Mouse (Mus musculus): Measurements from ENCODE around the gene Nav2.
A peak's percentile ranks its signal among the peaks of the same experiment; 100 is the strongest.

Gene Nav2

GRCm38 (mm10) chr7:48928364-48928763 is 19.8 kb downstream of the Nav2 start:
- DNase-seq (ENCODE audit: extremely low read depth, insufficient read length, low spot score) = peak; percentile 28

DNA sequence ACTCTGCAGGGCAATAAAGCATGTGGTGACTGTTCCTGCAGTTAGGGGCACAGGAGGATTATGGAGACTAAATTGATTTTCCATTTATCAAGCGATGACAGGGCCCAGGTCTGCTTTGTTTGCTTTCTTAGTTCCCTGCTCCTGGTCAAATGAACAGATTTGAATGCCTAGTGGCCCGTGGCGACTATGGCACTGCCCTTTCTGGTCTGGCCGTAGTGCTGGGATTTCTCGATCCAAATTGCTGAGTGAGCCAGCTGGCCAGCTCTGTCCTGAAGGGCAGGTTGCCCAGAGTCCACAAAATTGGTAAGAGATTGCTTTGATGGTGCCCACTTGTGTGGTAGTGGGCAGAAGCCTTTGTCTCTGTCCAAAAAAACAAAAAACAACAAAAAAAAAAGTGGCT is 21.9 kb downstream of the Nav2 start:
- DNase-seq (ENCODE audit: extremely low read depth, insufficient read length, low spot score) = no peak

DNA sequence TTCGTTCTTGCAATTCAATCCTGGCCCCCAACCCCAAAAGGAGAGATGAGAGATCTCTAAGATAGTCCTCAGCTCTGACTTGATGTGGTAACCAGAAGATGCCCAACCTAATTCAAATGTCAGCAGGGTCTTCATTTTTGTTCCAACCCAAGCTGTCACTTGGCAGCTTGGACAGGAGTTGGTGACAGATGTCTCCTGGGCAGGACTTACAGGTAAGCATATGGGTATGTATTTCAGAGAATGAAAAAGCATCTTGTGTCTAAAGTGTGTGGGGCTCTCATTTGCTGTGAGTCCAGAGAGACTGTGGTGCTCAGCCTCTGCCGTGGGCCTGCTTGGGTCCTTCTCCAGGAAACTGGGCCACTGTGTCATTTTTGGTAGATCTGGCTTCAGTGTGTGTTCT is 23.6 kb downstream of the Nav2 start:
- no peak for DNase-seq (ENCODE audit: extremely low read depth, insufficient read length, low spot score)

DNA sequence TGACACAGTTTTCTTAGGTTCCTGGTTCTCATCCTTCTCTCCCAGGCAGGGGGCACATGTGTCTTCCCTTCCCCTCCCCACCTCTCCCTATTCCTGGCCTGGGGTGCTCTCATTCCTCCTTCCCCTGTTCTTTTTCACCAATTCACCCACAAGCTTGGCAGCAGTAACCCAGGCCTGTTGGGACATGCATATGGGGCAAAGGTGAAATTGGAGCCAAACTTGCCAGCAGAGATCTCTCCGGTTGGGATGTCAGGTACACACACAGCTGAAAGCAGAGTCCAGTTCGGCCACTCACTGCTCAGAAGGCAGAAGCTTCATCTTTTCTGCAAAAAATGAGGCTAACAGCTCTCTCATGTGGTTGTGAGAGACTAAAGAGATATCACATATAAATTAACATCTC is 26.3 kb downstream of the Nav2 start:
- no peak for DNase-seq (ENCODE audit: extremely low read depth, insufficient read length, low spot score)

- no peak for DNase-seq (ENCODE audit: extremely low read depth, insufficient read length, low spot score)
Measured at GRCm38 (mm10) chr7:48937562-48937961, 29.0 kb downstream of the Nav2 start.

DNA sequence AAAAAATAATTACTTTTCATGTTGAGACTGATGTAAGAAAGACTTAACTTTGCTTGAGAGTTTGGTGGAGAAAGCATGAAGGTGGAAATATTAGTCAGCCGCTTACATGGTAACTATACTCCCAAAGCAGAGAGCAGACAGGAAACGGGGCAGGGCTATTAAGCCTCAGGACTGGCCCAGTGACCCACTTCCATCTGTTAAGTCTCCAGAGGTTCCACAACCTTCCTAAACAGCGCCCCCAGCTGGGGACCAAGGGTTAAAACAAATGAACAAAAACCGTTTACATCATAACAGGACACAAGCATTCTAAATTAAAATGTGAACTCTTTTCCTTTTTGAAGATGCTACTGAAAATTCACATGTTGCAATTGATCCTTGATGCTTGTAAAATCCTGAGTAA is 29.7 kb downstream of the Nav2 start:
- DNase-seq (ENCODE audit: extremely low read depth, insufficient read length, low spot score) = no peak

- DNase-seq (ENCODE audit: extremely low read depth, insufficient read length, low spot score) = no peak
Measured at GRCm38 (mm10) chr7:48948381-48949108, 40.0 kb downstream of the Nav2 start.

DNA sequence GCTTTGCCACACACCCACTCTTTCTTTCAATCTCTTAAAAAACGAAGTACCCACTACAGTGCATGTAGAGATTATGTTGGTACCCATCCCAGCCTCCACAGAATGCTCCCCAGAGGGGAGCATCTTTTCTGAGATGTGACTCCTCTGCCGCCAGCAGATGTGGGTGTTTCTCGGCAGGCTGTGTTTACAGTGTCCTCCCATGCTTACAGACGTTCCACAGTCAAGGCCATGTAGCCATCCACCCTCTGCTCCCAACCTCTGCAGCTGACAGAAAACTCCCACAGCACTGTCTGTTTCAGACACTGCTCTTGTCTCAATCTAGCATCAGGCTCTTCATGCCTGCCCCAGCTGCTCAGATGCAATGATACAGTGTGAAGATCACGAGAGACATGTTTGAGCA is 46.0 kb downstream of the Nav2 start:
- no peak for DNase-seq (ENCODE audit: extremely low read depth, insufficient read length, low spot score)

GRCm38 (mm10) chr7:48958528-48959315 is 50.2 kb downstream of the Nav2 start:
- DNase-seq (ENCODE audit: extremely low read depth, insufficient read length, low spot score) = no peak

- DNase-seq (ENCODE audit: extremely low read depth, insufficient read length, low spot score) = no peak
Measured at GRCm38 (mm10) chr7:48959316-48959661, 50.8 kb downstream of the Nav2 start.

GRCm38 (mm10) chr7:48960152-48960551 is 51.6 kb downstream of the Nav2 start:
- DNase-seq (ENCODE audit: extremely low read depth, insufficient read length, low spot score) = no peak

DNA sequence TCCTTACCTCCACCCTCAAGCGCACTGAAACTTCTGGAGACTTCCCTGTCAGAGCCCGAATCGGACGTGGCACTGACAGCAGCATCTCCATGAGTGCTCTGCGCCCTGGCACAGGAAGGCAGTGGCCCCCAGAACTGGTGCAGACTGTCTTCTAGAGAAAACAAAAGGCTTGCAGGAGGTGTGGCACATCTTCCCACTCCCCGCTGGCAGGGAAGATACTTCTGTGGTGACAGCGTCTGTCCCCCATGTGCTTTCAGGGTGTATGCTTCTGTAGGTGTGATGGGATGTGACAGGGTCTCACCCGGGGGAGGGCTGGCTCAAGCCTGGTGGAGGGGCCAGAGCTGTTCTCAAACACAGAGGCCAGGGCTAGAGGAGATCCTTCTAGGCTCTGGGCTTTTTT is 53.0 kb downstream of the Nav2 start:
- no peak for DNase-seq (ENCODE audit: extremely low read depth, insufficient read length, low spot score)

- no peak for DNase-seq (ENCODE audit: extremely low read depth, insufficient read length, low spot score)
Measured at GRCm38 (mm10) chr7:48961935-48962334, 53.4 kb downstream of the Nav2 start.

GRCm38 (mm10) chr7:48963112-48963511 is 54.6 kb downstream of the Nav2 start:
- DNase-seq (ENCODE audit: extremely low read depth, insufficient read length, low spot score) = no peak

GRCm38 (mm10) chr7:48963554-48963953 is 55.0 kb downstream of the Nav2 start:
- no peak for DNase-seq (ENCODE audit: extremely low read depth, insufficient read length, low spot score)

GRCm38 (mm10) chr7:48965796-48966512 is 57.4 kb downstream of the Nav2 start:
- DNase-seq (ENCODE audit: extremely low read depth, insufficient read length, low spot score) = no peak

GRCm38 (mm10) chr7:48981013-48981412 is 72.5 kb downstream of the Nav2 start:
- no peak for DNase-seq (ENCODE audit: extremely low read depth, insufficient read length, low spot score)

GRCm38 (mm10) chr7:48981814-48982213 is 73.3 kb downstream of the Nav2 start:
- DNase-seq (ENCODE audit: extremely low read depth, insufficient read length, low spot score) = no peak

- no peak for DNase-seq (ENCODE audit: extremely low read depth, insufficient read length, low spot score)
Measured at GRCm38 (mm10) chr7:48982573-48982972, 74.1 kb downstream of the Nav2 start.

DNA sequence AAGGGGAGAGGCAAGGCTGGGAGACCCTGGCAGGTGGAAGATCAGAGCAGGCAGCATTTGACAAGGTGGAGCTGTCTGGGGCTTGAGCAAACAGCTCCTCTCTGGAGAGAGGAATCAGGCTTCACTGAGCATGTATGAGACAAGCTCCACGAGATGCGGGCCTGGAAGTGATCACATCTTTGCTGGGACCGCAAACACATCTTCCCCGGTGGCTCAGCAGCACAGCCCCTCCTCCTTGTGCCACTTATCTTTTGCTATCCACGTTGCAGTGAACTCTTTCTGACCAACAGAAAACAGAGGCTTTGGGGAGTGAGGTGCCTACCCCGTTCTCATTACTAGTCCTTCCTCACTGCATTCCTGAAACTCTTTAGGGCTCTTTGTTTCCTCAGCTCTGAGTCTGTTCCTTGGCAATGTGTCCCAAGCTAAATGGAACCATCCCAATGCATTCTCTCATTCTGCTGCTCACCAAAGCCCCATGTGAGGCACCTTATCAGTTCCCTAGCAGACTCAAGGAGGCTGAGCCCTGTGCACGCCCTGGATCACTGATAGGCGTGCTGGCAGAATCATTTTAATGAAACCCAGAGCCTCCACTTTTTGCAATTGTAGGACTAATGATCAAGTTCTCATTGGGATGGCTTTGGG is 83.5 kb downstream of the Nav2 start:
- no peak for DNase-seq (ENCODE audit: extremely low read depth, insufficient read length, low spot score)

- no peak for DNase-seq (ENCODE audit: extremely low read depth, insufficient read length, low spot score)
Measured at GRCm38 (mm10) chr7:48995171-48995570, 86.7 kb downstream of the Nav2 start.
